Mouse (Mus musculus) kidney, postnatal 36 days (tissue): ENCODE measurements around the gene Eed.

ENCODE experiments used
- DNase-seq, 2 experiments: peaks; one replicate each; pipeline ENCODE4 v3.0.0; 2021 to 2022; ENCODE audit warnings: mixed read lengths in 2 of 2

Eed gene

DNA sequence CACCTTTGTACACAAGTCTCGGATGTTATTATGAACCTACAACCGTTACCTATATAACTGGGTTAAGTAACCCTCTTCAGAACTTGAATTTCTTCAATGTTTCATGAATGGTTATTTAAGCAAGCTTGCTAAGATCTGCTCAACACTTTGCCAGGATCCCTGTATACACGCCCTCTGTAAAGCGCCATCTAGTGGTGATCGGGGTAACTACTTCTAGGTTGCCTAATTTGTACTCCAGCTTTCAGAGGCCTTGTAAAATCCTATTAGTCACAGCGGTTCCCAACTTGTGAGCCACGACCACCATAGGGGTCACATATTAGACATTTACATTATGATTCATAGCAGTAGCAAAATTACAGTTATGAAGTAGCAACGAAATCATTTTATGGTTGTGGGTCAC is 72.8 kb downstream of the Eed start:
- DNase-seq: peak; percentile 49 to 86
